Mouse (Mus musculus): ENCODE measurements at regions not wholly inside any gene's neighbourhood (a gene's known extent, or its start where the extent isn't known, plus 50 kb on each side); places are given as distances from the start of the nearest gene placed in this dataset.

- WGBS: 68% methylated on average over 1 of the region's 1 CpGs
- no peak for ATAC-seq (ENCODE audit: insufficient read depth, low FRiP score)
- no peak overlapping the region for H3K27ac ChIP-seq (ENCODE audit: low read length)
- peaks cover 5% of the 10 kb centered on the region for H3K9me3 ChIP-seq (replicated peaks; ENCODE audit: control insufficient read depth, low read length)
- H3K36me3 ChIP-seq (ENCODE audit: control insufficient read depth, insufficient read depth, low read length): no peaks in the 10 kb centered on the region
- no peak overlapping the region for H3K9ac ChIP-seq (ENCODE audit: low read length)
- no peak overlapping the region for H3K4me3 ChIP-seq (replicated peaks; ENCODE audit: low read length)
- no peaks in the 10 kb centered on the region for H3K27me3 ChIP-seq (ENCODE audit: control insufficient read depth, insufficient read depth, low read length)
- H3K4me2 ChIP-seq (ENCODE audit: low read depth, low read length): no peak overlapping the region
- no peaks in the 10 kb centered on the region for H3K4me1 ChIP-seq (ENCODE audit: control insufficient read depth, insufficient read depth, low read length)
These were observed 883.3 kb downstream of the Adgrl2 start for GRCm38 (mm10) chr3:148107031-148107430.

GRCm38 (mm10) chr3:148093930-148094329 lies 896.4 kb downstream of the Adgrl2 start:
- Histone ChIP-seq H3K4me1 (ENCODE audit: control insufficient read depth, insufficient read depth, low read length) (no peaks in the 10 kb centered on the region), H3K27me3 (ENCODE audit: control insufficient read depth, insufficient read depth, low read length) (no peaks in the 10 kb centered on the region), H3K36me3 (ENCODE audit: control insufficient read depth, insufficient read depth, low read length) (no peaks in the 10 kb centered on the region), H3K4me2 (ENCODE audit: low read depth, low read length) (no peak overlapping the region), H3K4me3 (replicated peaks; ENCODE audit: low read length) (no peak overlapping the region), H3K27ac (ENCODE audit: low read length) (no peak overlapping the region), H3K9me3 (replicated peaks; ENCODE audit: control insufficient read depth, low read length) (no peaks in the 10 kb centered on the region), H3K9ac (ENCODE audit: low read length) (no peak overlapping the region)
- 87% methylated on average over 4 of the region's 4 CpGs for WGBS
- ATAC-seq (ENCODE audit: insufficient read depth, low FRiP score): no peak

- Histone ChIP-seq H3K27ac (ENCODE audit: low read length) (no peak overlapping the region), H3K9me3 (replicated peaks; ENCODE audit: control insufficient read depth, low read length) (no peaks in the 10 kb centered on the region), H3K4me2 (ENCODE audit: low read depth, low read length) (no peak overlapping the region), H3K4me1 (ENCODE audit: control insufficient read depth, insufficient read depth, low read length) (no peaks in the 10 kb centered on the region), H3K9ac (ENCODE audit: low read length) (no peak overlapping the region), H3K4me3 (replicated peaks; ENCODE audit: low read length) (no peak overlapping the region), H3K36me3 (ENCODE audit: control insufficient read depth, insufficient read depth, low read length) (no peaks in the 10 kb centered on the region), H3K27me3 (ENCODE audit: control insufficient read depth, insufficient read depth, low read length) (no peaks in the 10 kb centered on the region)
- no peak for ATAC-seq (ENCODE audit: insufficient read depth, low FRiP score)
- WGBS: 41% methylated on average over 2 of the region's 2 CpGs
These were observed 914.5 kb downstream of the Adgrl2 start for GRCm38 (mm10) chr3:148075841-148076240.

- 89% methylated on average over 6 of the region's 6 CpGs for WGBS
- Histone ChIP-seq H3K27me3 (ENCODE audit: control insufficient read depth, insufficient read depth, low read length) (no peaks in the 10 kb centered on the region), H3K9ac (ENCODE audit: low read length) (no peak overlapping the region), H3K9me3 (replicated peaks; ENCODE audit: control insufficient read depth, low read length) (no peaks in the 10 kb centered on the region), H3K4me2 (ENCODE audit: low read depth, low read length) (no peak overlapping the region), H3K4me3 (replicated peaks; ENCODE audit: low read length) (no peak overlapping the region), H3K4me1 (ENCODE audit: control insufficient read depth, insufficient read depth, low read length) (no peaks in the 10 kb centered on the region), H3K36me3 (ENCODE audit: control insufficient read depth, insufficient read depth, low read length) (no peaks in the 10 kb centered on the region), H3K27ac (ENCODE audit: low read length) (no peak overlapping the region)
- no peak for ATAC-seq (ENCODE audit: insufficient read depth, low FRiP score)
These were observed 923.7 kb downstream of the Adgrl2 start for GRCm38 (mm10) chr3:148066701-148067100.

- Histone ChIP-seq H3K9me3 (replicated peaks; ENCODE audit: control insufficient read depth, low read length) (no peaks in the 10 kb centered on the region), H3K36me3 (ENCODE audit: control insufficient read depth, insufficient read depth, low read length) (no peaks in the 10 kb centered on the region), H3K4me1 (ENCODE audit: control insufficient read depth, insufficient read depth, low read length) (no peaks in the 10 kb centered on the region), H3K27ac (ENCODE audit: low read length) (no peak overlapping the region), H3K9ac (ENCODE audit: low read length) (no peak overlapping the region), H3K4me3 (replicated peaks; ENCODE audit: low read length) (no peak overlapping the region), H3K27me3 (ENCODE audit: control insufficient read depth, insufficient read depth, low read length) (no peaks in the 10 kb centered on the region), H3K4me2 (ENCODE audit: low read depth, low read length) (no peak overlapping the region)
- no peak for ATAC-seq (ENCODE audit: insufficient read depth, low FRiP score)
- 72% methylated on average over 4 of the region's 4 CpGs for WGBS
These were observed 934.3 kb downstream of the Adgrl2 start for GRCm38 (mm10) chr3:148056074-148056473.

- Histone ChIP-seq H3K4me3 (replicated peaks; ENCODE audit: low read length) (no peak overlapping the region), H3K27me3 (ENCODE audit: control insufficient read depth, insufficient read depth, low read length) (no peaks in the 10 kb centered on the region), H3K27ac (ENCODE audit: low read length) (no peak overlapping the region), H3K9me3 (replicated peaks; ENCODE audit: control insufficient read depth, low read length) (no peaks in the 10 kb centered on the region), H3K36me3 (ENCODE audit: control insufficient read depth, insufficient read depth, low read length) (no peaks in the 10 kb centered on the region), H3K4me1 (ENCODE audit: control insufficient read depth, insufficient read depth, low read length) (no peaks in the 10 kb centered on the region), H3K4me2 (ENCODE audit: low read depth, low read length) (no peak overlapping the region), H3K9ac (ENCODE audit: low read length) (no peak overlapping the region)
- ATAC-seq (ENCODE audit: insufficient read depth, low FRiP score): no peak
- WGBS: 56% methylated on average over 5 of the region's 5 CpGs
These were observed 937.8 kb downstream of the Adgrl2 start for GRCm38 (mm10) chr3:148052516-148052915.

- no peaks in the 10 kb centered on the region for H3K4me1 ChIP-seq (ENCODE audit: control insufficient read depth, insufficient read depth, low read length)
- no peak overlapping the region for H3K4me2 ChIP-seq (ENCODE audit: low read depth, low read length)
- no peaks in the 10 kb centered on the region for H3K27me3 ChIP-seq (ENCODE audit: control insufficient read depth, insufficient read depth, low read length)
- WGBS: 74% methylated on average over 2 of the region's 2 CpGs
- no peak overlapping the region for H3K4me3 ChIP-seq (replicated peaks; ENCODE audit: low read length)
- ATAC-seq (ENCODE audit: insufficient read depth, low FRiP score): no peak
- no peaks in the 10 kb centered on the region for H3K36me3 ChIP-seq (ENCODE audit: control insufficient read depth, insufficient read depth, low read length)
- no peak overlapping the region for H3K27ac ChIP-seq (ENCODE audit: low read length)
- no peaks in the 10 kb centered on the region for H3K9me3 ChIP-seq (replicated peaks; ENCODE audit: control insufficient read depth, low read length)
- no peak overlapping the region for H3K9ac ChIP-seq (ENCODE audit: low read length)
These were observed 942.1 kb downstream of the Adgrl2 start for GRCm38 (mm10) chr3:148048247-148048646.

- H3K9ac ChIP-seq (ENCODE audit: low read length): no peak overlapping the region
- no peak overlapping the region for H3K4me2 ChIP-seq (ENCODE audit: low read depth, low read length)
- 51% methylated on average over 6 of the region's 6 CpGs for WGBS
- no peak for ATAC-seq (ENCODE audit: insufficient read depth, low FRiP score)
- H3K36me3 ChIP-seq (ENCODE audit: control insufficient read depth, insufficient read depth, low read length): no peaks in the 10 kb centered on the region
- no peaks in the 10 kb centered on the region for H3K4me1 ChIP-seq (ENCODE audit: control insufficient read depth, insufficient read depth, low read length)
- H3K9me3 ChIP-seq (replicated peaks; ENCODE audit: control insufficient read depth, low read length): no peaks in the 10 kb centered on the region
- H3K4me3 ChIP-seq (replicated peaks; ENCODE audit: low read length): no peak overlapping the region
- H3K27me3 ChIP-seq (ENCODE audit: control insufficient read depth, insufficient read depth, low read length): no peaks in the 10 kb centered on the region
- H3K27ac ChIP-seq (ENCODE audit: low read length): no peak overlapping the region
These were observed 957.8 kb downstream of the Adgrl2 start for GRCm38 (mm10) chr3:148032532-148032931.

- Histone ChIP-seq H3K27ac (ENCODE audit: low read length) (no peak overlapping the region), H3K4me3 (replicated peaks; ENCODE audit: low read length) (no peak overlapping the region), H3K36me3 (ENCODE audit: control insufficient read depth, insufficient read depth, low read length) (no peaks in the 10 kb centered on the region), H3K27me3 (ENCODE audit: control insufficient read depth, insufficient read depth, low read length) (no peaks in the 10 kb centered on the region), H3K4me2 (ENCODE audit: low read depth, low read length) (no peak overlapping the region), H3K9me3 (replicated peaks; ENCODE audit: control insufficient read depth, low read length) (no peaks in the 10 kb centered on the region), H3K4me1 (ENCODE audit: control insufficient read depth, insufficient read depth, low read length) (no peaks in the 10 kb centered on the region; the same call in 1 of the 2 replicates), H3K9ac (ENCODE audit: low read length) (no peak overlapping the region)
- no peak for ATAC-seq (ENCODE audit: insufficient read depth, low FRiP score)
- WGBS: 27% methylated on average over 5 of the region's 5 CpGs
These were observed 984.5 kb downstream of the Adgrl2 start for GRCm38 (mm10) chr3:148005831-148006230.

- no peaks in the 10 kb centered on the region for H3K27me3 ChIP-seq (ENCODE audit: control insufficient read depth, insufficient read depth, low read length)
- H3K9ac ChIP-seq (ENCODE audit: low read length): no peak overlapping the region
- 62% methylated on average over 3 of the region's 3 CpGs for WGBS
- H3K36me3 ChIP-seq (ENCODE audit: control insufficient read depth, insufficient read depth, low read length): no peaks in the 10 kb centered on the region
- H3K4me3 ChIP-seq (replicated peaks; ENCODE audit: low read length): no peak overlapping the region
- no peak for ATAC-seq (ENCODE audit: insufficient read depth, low FRiP score)
- no peak overlapping the region for H3K4me2 ChIP-seq (ENCODE audit: low read depth, low read length)
- H3K27ac ChIP-seq (ENCODE audit: low read length): no peak overlapping the region
- no peaks in the 10 kb centered on the region for H3K9me3 ChIP-seq (replicated peaks; ENCODE audit: control insufficient read depth, low read length)
- no peaks in the 10 kb centered on the region; the same call in 1 of the 2 replicates for H3K4me1 ChIP-seq (ENCODE audit: control insufficient read depth, insufficient read depth, low read length)
These were observed 986.3 kb downstream of the Adgrl2 start for GRCm38 (mm10) chr3:148004006-148004405.
